Mouse (Mus musculus): ENCODE data around the gene Trmt10b. TPM values are rescaled to one million over a fixed set of nuclear protein-coding genes. Genes with fewer than 3 reads are reported as not detected.

Gene Trmt10b
- polyA plus RNA-seq, 1 experiment: 0.53 TPM

- no peak for TF ChIP-seq GATA1 (IDR thresholded peaks at IDR 0.05; ENCODE audit: low read length)
Observed at GRCm38 (mm10) chr4:45311056-45311455, 14.1 kb downstream of the Trmt10b start.

GRCm38 (mm10) chr4:45320159-45320816 lies 23.4 kb downstream of the Trmt10b start:
- no peak for TF ChIP-seq GATA1 (IDR thresholded peaks at IDR 0.05; ENCODE audit: low read length)

- TF ChIP-seq GATA1 (IDR thresholded peaks at IDR 0.05; ENCODE audit: low read length): no peak
Observed at GRCm38 (mm10) chr4:45331139-45331538, 34.2 kb downstream of the Trmt10b start.

DNA sequence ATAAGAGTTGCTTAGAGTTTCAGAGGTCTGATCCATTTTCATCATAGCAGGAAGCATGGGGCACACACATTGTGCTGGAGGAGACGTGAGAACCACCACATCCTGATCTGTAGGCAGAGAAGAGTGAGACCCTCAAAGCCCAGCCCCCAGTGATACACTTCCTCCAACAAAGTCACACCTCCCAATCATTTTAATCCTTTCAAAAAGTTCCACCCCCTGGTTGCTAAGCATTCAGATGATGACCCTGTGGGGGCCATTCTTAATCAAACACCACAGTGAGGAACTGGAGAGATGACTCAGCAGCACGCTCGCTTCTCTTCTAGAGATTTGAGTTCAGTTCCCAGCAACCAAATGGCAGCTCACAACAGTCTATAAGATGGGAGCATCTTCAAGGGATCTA lies 35.5 kb downstream of the Trmt10b start:
- no peak for TF ChIP-seq GATA1 (IDR thresholded peaks at IDR 0.05; ENCODE audit: low read length)

DNA sequence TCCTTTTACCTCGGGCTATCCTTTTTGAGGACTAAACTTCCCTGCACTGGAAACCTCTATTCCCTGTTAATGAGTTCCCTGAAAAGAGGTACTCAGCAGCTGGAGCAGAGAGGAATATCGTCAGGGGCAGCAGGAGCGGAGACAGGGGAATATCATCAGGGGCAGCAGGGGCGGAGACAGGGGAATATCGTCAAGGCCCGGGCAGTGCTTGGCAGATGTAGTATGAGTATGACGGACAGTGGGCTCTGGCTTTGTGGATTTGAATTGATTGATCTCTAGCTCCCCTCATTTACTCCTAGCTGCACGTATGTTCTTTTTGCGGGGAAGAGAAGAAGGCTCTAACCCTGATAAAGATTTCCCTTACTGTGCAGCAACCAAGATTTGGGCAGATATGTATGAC lies 44.3 kb downstream of the Trmt10b start:
- TF ChIP-seq GATA1 (IDR thresholded peaks at IDR 0.05; ENCODE audit: low read length): no peak

DNA sequence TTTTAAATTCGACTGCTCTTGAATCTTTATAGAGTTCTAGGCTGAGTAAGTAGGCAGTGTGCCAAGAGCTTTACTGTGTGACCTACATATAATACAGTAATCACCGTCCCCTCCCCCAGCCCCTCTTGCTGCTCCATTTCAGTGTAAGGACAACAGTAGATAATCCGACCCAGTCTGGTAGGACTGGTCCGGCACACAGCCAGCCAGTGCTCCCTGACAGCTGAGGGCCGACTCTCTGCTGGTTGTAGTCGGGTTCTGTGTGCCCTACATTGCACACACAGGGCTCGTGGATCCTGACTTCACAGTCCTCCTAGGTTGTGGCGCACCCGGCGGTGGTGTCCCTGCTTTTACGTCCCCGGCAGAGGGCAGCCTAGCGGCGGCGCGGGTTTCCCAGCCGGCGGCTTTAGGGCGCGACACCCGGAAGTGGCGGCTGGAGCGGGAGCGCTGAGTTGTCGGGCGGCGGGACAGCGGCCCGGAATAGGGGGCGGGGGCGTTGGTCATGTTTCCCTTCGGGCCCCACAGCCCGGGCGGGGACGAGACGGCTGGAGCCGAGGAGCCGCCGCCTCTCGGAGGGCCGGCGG lies 44.8 kb downstream of the Trmt10b start, which contains the start of gene Dcaf10:
Dcaf10 (plus strand) TSS at position 433 of the 581 bp plus-strand sequence.
- TF ChIP-seq GATA1 (IDR thresholded peaks at IDR 0.05; ENCODE audit: low read length): no peak

DNA sequence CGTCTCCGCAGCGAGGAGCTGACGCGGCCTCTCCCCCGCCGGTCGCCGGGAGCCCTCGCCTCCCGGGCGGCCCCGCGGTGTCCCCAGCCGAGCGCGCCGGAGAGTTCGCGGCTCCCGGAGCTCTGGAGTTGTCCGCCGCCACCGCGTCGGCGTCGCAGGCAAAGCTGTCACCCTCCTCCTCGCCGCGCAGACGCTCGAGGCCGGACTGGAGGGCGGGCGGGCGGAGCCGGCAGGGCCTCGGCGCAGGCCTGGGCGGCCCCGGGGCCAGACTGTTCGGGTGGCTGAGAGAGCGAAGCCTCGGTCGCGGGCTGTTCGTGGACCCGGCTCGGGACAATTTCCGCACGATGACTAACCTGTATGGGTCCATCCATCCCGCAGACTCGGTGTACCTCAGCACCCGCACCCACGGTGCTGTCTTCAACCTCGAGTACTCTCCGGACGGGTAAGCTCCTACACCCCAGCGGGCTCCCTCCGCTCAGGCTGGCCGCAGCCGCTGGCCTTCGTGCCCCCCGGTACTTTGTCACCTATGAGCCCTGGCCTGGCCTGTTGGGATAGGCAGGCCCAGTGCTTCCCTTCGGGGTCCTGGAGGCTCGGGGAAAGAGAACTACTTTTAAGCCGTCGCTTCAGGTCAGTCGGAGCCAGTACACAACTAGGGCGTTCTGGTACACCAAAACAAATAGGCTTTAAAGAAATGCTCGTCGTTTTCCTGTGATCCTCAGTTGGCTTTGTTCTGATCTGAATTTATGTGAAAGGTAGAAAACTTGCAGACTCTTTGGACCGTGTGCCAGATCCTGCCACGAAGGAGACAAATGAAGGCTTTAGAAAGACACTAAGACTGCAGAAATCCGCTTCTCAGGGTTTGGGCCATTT lies 45.6 kb downstream of the Trmt10b start, which contains the start of gene Exosc3:
Exosc3 (minus strand) TSS at position 447 of the 870 bp plus-strand sequence.
- no peak for TF ChIP-seq GATA1 (IDR thresholded peaks at IDR 0.05; ENCODE audit: low read length)

DNA sequence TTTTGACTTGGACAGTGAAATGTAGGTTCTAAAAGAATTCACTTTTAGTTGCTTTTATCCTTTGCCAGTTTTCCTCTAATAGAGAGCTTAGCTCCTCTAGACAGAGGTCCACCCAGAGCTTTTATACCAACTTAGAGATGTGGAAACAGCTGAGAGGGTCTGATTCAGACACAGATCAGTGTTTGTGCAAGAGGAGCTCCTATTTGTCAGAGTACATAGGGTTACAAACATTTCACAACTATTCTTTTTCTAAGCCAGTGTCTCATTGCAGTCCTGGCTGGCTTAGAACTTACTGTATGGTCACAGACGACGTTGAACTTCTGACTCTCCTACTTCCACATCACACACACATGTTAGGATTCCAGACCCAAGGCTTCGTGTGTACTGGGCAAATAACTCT lies 59.7 kb downstream of the Trmt10b start:
- TF ChIP-seq GATA1 (IDR thresholded peaks at IDR 0.05; ENCODE audit: low read length): no peak

Other genes starting within 250 kb of the Trmt10b start
- gene Fbxo10, start 212.5 kb upstream of the Trmt10b start, polyA plus RNA-seq (2012): 5.6 and 6.1 TPM in 2 replicates
- gene Tomm5, start 189.0 kb upstream of the Trmt10b start, polyA plus RNA-seq (2012): 194 and 202 TPM in 2 replicates
- gene Frmpd1, start 112.3 kb upstream of the Trmt10b start, polyA plus RNA-seq (2012): 7.4 and 7.9 TPM in 2 replicates
- gene Dcaf10, start 45.0 kb downstream of the Trmt10b start, polyA plus RNA-seq (2012): 40.9 and 43.6 TPM in 2 replicates
- 107 and 164 TPM in 2 replicates for gene Exosc3, start 45.6 kb downstream of the Trmt10b start, polyA plus RNA-seq (2012)
- 20.7 and 26.1 TPM in 2 replicates for gene Slc25a51, start 111.6 kb downstream of the Trmt10b start, polyA plus RNA-seq (2012)
- not detected in 2 replicates for gene Shb, start 235.3 kb downstream of the Trmt10b start, polyA plus RNA-seq (2012)